Mouse (Mus musculus) adrenal gland, postnatal 10 days (tissue): ENCODE data around the gene Notch1. TPM values are rescaled to one million over a fixed set of nuclear protein-coding genes. Genes with fewer than 3 reads are reported as not detected.
A peak's percentile ranks its signal among the peaks of the same experiment; 100 is the strongest.

ENCODE experiments used
- DNase-seq: peaks from one replicate; pipeline ENCODE4 v3.0.0; 2021; ENCODE audit warnings: mixed read lengths
- total RNA-seq, 2 experiments: library from RNA; stranded (reverse); gene quantifications; 2 replicates each; pipeline ENCODE4 v1.2.3; 2021

Gene Notch1
- total RNA-seq, 2 experiments from 2014 or later = 27.1 to 36.4 TPM

GRCm38 (mm10) chr2:26445666-26446445, 70.6 kb downstream of the Notch1 start:
- peak; percentile 93 for DNase-seq

GRCm38 (mm10) chr2:26444946-26445665, 71.4 kb downstream of the Notch1 start, which contains the start of gene Sec16a:
Gene Sec16a, minus strand, starts transcription at chr2:26445216.
- DNase-seq = peak; percentile 100

- DNase-seq = peak; percentile 45
These were observed 72.1 kb downstream of the Notch1 start for GRCm38 (mm10) chr2:26444368-26444767.

- no peak for DNase-seq
These were observed 72.6 kb downstream of the Notch1 start for GRCm38 (mm10) chr2:26443876-26444275.

- no peak for DNase-seq
These were observed 73.6 kb downstream of the Notch1 start for GRCm38 (mm10) chr2:26442843-26443242.

GRCm38 (mm10) chr2:26441688-26442087, 74.8 kb downstream of the Notch1 start:
- no peak for DNase-seq

- DNase-seq = no peak
These were observed 75.2 kb downstream of the Notch1 start for GRCm38 (mm10) chr2:26441261-26441660.

GRCm38 (mm10) chr2:26439671-26440070, 76.8 kb downstream of the Notch1 start:
- no peak for DNase-seq

- no peak for DNase-seq
These were observed 78.1 kb downstream of the Notch1 start for GRCm38 (mm10) chr2:26438373-26438772.

- no peak for DNase-seq
These were observed 79.2 kb downstream of the Notch1 start for GRCm38 (mm10) chr2:26437221-26437620.

- no peak for DNase-seq
These were observed 81.5 kb downstream of the Notch1 start for GRCm38 (mm10) chr2:26434791-26435572.

- DNase-seq = no peak
These were observed 86.6 kb downstream of the Notch1 start for GRCm38 (mm10) chr2:26429851-26430250.

GRCm38 (mm10) chr2:26424541-26424940, 91.9 kb downstream of the Notch1 start:
- DNase-seq = no peak

- DNase-seq = no peak
These were observed 93.4 kb downstream of the Notch1 start for GRCm38 (mm10) chr2:26423086-26423485.

- DNase-seq = no peak
These were observed 94.5 kb downstream of the Notch1 start for GRCm38 (mm10) chr2:26421969-26422368.

- DNase-seq = no peak
These were observed 98.3 kb downstream of the Notch1 start for GRCm38 (mm10) chr2:26418120-26418519.

GRCm38 (mm10) chr2:26417066-26417465, 99.4 kb downstream of the Notch1 start:
- no peak for DNase-seq

- DNase-seq = peak; percentile 53
These were observed 105.5 kb downstream of the Notch1 start for GRCm38 (mm10) chr2:26410931-26411411.

GRCm38 (mm10) chr2:26410091-26410490, 106.4 kb downstream of the Notch1 start:
- DNase-seq = peak; percentile 22

- no peak for DNase-seq
These were observed 107.1 kb downstream of the Notch1 start for GRCm38 (mm10) chr2:26409362-26409761.

GRCm38 (mm10) chr2:26408515-26409356, 107.7 kb downstream of the Notch1 start, which contains the start of gene Inpp5e:
Gene Inpp5e, minus strand, starts transcription at chr2:26409203.
- DNase-seq = peak; percentile 100
